In the genomic region with DNA sequence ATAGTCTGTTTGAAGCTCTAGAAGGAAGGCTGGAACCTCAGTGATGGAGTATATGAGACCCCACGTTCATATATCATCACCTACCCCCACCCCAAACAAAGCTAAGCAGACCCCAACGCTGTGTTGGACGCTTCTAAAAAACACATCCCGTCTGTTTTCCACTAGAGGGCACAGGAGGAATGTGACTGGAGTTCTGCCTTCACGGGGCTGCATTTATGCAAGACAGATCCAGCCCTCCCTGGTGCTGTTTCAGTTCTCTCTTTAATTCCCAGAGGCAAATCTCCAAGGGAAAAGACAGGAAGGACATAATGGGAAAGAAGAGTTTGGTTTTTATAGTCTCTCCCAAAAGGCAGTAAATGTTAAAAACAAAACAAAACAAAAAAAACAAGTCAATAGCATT, we compare ENCODE assay signal across 9 mouse cellular contexts. TPM values are rescaled to one million over a fixed set of nuclear protein-coding genes. Genes with fewer than 3 reads are reported as not detected.
DNase-seq lines count a peak whose midpoint lies in the region; ATAC-seq and TF ChIP-seq lines count a peak whose summit lies in the region.
"Had no signal": no experiment of that assay in that cellular context is flagged by ENCODE, and none has a peak within 500 bp of the region (broad histone marks: within the 10 kb centered on the region; RNA-seq: fewer than 3 reads in every experiment).

No protein-coding gene starts in this region.

- H3K9me3 ChIP-seq in CH12.LX (replicated peaks; ENCODE audit: low read length) = no peaks in the 10 kb centered on the region
- no peaks in the 10 kb centered on the region; the same call in 1 of the 2 replicates for H3K9me3 ChIP-seq in midbrain, embryonic 13.5 days
- H3K9me3 ChIP-seq: limb, embryonic 12.5 days had no signal

- TF ChIP-seq RAD21 in CH12.LX (IDR thresholded peaks at IDR 0.05; ENCODE audit: low read depth, low read length) = peak; percentile 72

- H3K9ac ChIP-seq in CH12.LX (ENCODE audit: insufficient read depth, low read depth) = no peak overlapping the region
- H3K9ac ChIP-seq in midbrain, embryonic 13.5 days (replicated peaks) = no peak overlapping the region
- H3K9ac ChIP-seq: limb, embryonic 12.5 days had no signal

- TF ChIP-seq CTCF in CH12.LX (conservative IDR thresholded peaks at IDR 0.05 in 1 of 2, IDR thresholded peaks at IDR 0.05 in 1 of 2; ENCODE audit: low read depth in 2 of 2, low read length in 2 of 2) = peak in 1 of 2 experiments; percentile 70; a peak in 2 of 4 replicates

- no peak overlapping the region for H3K4me2 ChIP-seq in CH12.LX (ENCODE audit: insufficient read depth, low read depth, poor library complexity, severe bottlenecking)
- H3K4me2 ChIP-seq in midbrain, embryonic 13.5 days (replicated peaks) = no peak overlapping the region
- H3K4me2 ChIP-seq: limb, embryonic 12.5 days had no signal

- H3K79me2 ChIP-seq in CH12.LX (replicated peaks; ENCODE audit: control insufficient read depth, extremely low read depth, insufficient read depth, poor library complexity, severe bottlenecking) = no peaks in the 10 kb centered on the region

- TF ChIP-seq EP300 in CH12.LX (IDR thresholded peaks at IDR 0.05; ENCODE audit: low read length) = peak; percentile 37; the same call in 1 of the 2 replicates

- ATAC-seq in midbrain, embryonic 13.5 days = peak; percentile 85
- no peak for ATAC-seq in activated CD4-positive, CD25-positive, alpha-beta regulatory T cell, adult 4 months

- peak; percentile 24 for DNase-seq in kidney, adult 9 months
- DNase-seq in kidney, adult 8-10 months = no peak
- DNase-seq in CH12.LX (ENCODE audit: extremely low read depth) = peak; percentile 29
- peak; percentile 87 for DNase-seq in brain, adult 2 months (ENCODE audit: low read depth, low spot score)
- peak; percentile 12 for DNase-seq in forelimb bud, embryonic 11.5 days (ENCODE audit: low read depth, low spot score)
- DNase-seq in natural killer cell, adult 2 months (ENCODE audit: low spot score in 2 of 2) = no peak

- H3K4me1 ChIP-seq in CH12.LX (ENCODE audit: control insufficient read depth in 1 of 2, insufficient read depth in 2 of 2) = peaks cover 0 to 11% of the 10 kb centered on the region in 2 experiments; a peak in 1 of 4 replicates
- no peaks in the 10 kb centered on the region for H3K4me1 ChIP-seq in midbrain, embryonic 13.5 days (replicated peaks)
- H3K4me1 ChIP-seq: limb, embryonic 12.5 days had no signal

- no peak for TF ChIP-seq POLR2A in CH12.LX (IDR thresholded peaks at IDR 0.05; ENCODE audit: low read depth, low read length)

- H3K4me3 ChIP-seq in CH12.LX (replicated peaks in 1 of 3; ENCODE audit: low read depth in 2 of 3, low read length in 2 of 3, poor library complexity in 1 of 3) = no peak overlapping the region
- H3K4me3 ChIP-seq in midbrain, embryonic 13.5 days (replicated peaks) = no peak overlapping the region
- H3K4me3 ChIP-seq: limb, embryonic 12.5 days had no signal

- in situ Hi-C loops in CH12.LX (cut with MboI; ENCODE audit: low pct_ligation_motif_present, low pct_unique_long_range_greater_than_20kb, low sequenced_read_pairs) = no loop called here

- dilution Hi-C loops in CH12.LX (cut with MboI; ENCODE audit: extremely low pct_ligation_motif_present, extremely low pct_unique_long_range_greater_than_20kb, low sequenced_read_pairs) = no loop called here

- H3K27me3 ChIP-seq in CH12.LX (replicated peaks) = no peaks in the 10 kb centered on the region
- no peaks in the 10 kb centered on the region for H3K27me3 ChIP-seq in midbrain, embryonic 13.5 days
- H3K27me3 ChIP-seq: limb, embryonic 12.5 days had no signal

- 17% methylated on average over 5 of the region's 5 CpGs for WGBS in midbrain, embryonic 13.5 days

- H3K27ac ChIP-seq in CH12.LX (ENCODE audit: insufficient read depth, low read depth) = no peak overlapping the region
- no peak overlapping the region for H3K27ac ChIP-seq in midbrain, embryonic 13.5 days
- H3K27ac ChIP-seq: limb, embryonic 12.5 days had no signal

- peaks cover 38 to 88% of the 10 kb centered on the region in 2 experiments for H3K36me3 ChIP-seq in CH12.LX (replicated peaks in 1 of 2; ENCODE audit: control insufficient read depth in 1 of 2, insufficient read depth in 1 of 2, low read length in 1 of 2)
- peaks cover 42% of the 10 kb centered on the region for H3K36me3 ChIP-seq in midbrain, embryonic 13.5 days

TF ChIP-seq in CH12.LX, 34 proteins besides CTCF, POLR2A, EP300 and RAD21:
- TF ChIP-seq SMC3 (IDR thresholded peaks at IDR 0.05; ENCODE audit: low read depth, low read length) (peak; percentile 62), ZKSCAN1 (IDR thresholded peaks at IDR 0.05; ENCODE audit: borderline replicate concordance, low read depth, low read length) (no peak), IRF4 (IDR thresholded peaks at IDR 0.05; ENCODE audit: low read depth, low read length) (peak; percentile 42; the same call in 1 of the 2 replicates), CHD2 (IDR thresholded peaks at IDR 0.05; ENCODE audit: low read length) (no peak)

RNA-seq across cellular contexts. Expression of gene Oxct1, which starts 30.4 kb away (rescaled TPM):
- 101 and 103 TPM in 2 replicates for total RNA-seq in CH12.LX (2012; rRNA removed)
- 105 and 107 TPM in 2 replicates for total RNA-seq in CH12.LX (2014; rRNA removed)
- 127 TPM in 2 replicates for polyA plus RNA-seq in CH12.LX (2012; ENCODE audit: insufficient read length, low read depth)
- 211 and 247 TPM in 2 replicates for polyA plus RNA-seq in midbrain, embryonic 13.5 days (2015; fragmentation: Nextera tagmentation; extraction: Ambion mirVana)
- polyA plus RNA-seq in activated CD4-positive, CD25-positive, alpha-beta regulatory T cell, adult 4 months (2017; shearing (Covaris generic)) = 10 to 100 TPM; 76.3 to 80.9 TPM

Comparison
In these comparisons a context has a peak if more than half of its experiments do, and no peak if none do; other contexts are left out.
1. DNase-seq: peak in kidney, adult 9 months (single experiment), CH12.LX (single experiment), brain, adult 2 months (single experiment) and forelimb bud, embryonic 11.5 days (single experiment); none in kidney, adult 8-10 months (0 of 2) and natural killer cell, adult 2 months (0 of 2).